Mouse (Mus musculus): Measurements from ENCODE around the gene Zfp473. TPM values are rescaled to one million over a fixed set of nuclear protein-coding genes. Genes with fewer than 3 reads are reported as not detected.
A peak's percentile ranks its signal among the peaks of the same experiment; 100 is the strongest.

Gene Zfp473
- polyA plus RNA-seq, 1 experiment from 2014 or later: 1.8 TPM

- Histone ChIP-seq H3K9me3 (replicated peaks) (no peaks in the 10 kb centered on the region), H3K4me3 (replicated peaks) (no peak overlapping the region), H3K36me3 (no peaks in the 10 kb centered on the region), H3K9ac (no peak overlapping the region), H3K4me2 (replicated peaks) (no peak overlapping the region), H3K27me3 (no peaks in the 10 kb centered on the region), H3K27ac (replicated peaks) (no peak overlapping the region), H3K4me1 (peaks cover 13% of the 10 kb centered on the region)
- WGBS: 54% methylated on average over 10 of the region's 10 CpGs
- no peak for ATAC-seq (ENCODE audit: insufficient number of reproducible peaks, low FRiP score, low TSS enrichment, low read depth)
Measured at GRCm38 (mm10) chr7:44693427-44694175, 57.2 kb downstream of the Zfp473 start.

- H3K4me2 ChIP-seq (replicated peaks): no peak overlapping the region
- no peaks in the 10 kb centered on the region for H3K4me1 ChIP-seq
- no peaks in the 10 kb centered on the region for H3K36me3 ChIP-seq
- H3K9ac ChIP-seq: no peak overlapping the region
- H3K27me3 ChIP-seq: no peaks in the 10 kb centered on the region
- no peak overlapping the region for H3K4me3 ChIP-seq (replicated peaks)
- 91% methylated on average over 7 of the region's 7 CpGs for WGBS
- H3K9me3 ChIP-seq (replicated peaks): no peaks in the 10 kb centered on the region
- no peak for ATAC-seq (ENCODE audit: insufficient number of reproducible peaks, low FRiP score, low TSS enrichment, low read depth)
- no peak overlapping the region for H3K27ac ChIP-seq (replicated peaks)
Measured at GRCm38 (mm10) chr7:44689331-44689730, 61.5 kb downstream of the Zfp473 start.

DNA sequence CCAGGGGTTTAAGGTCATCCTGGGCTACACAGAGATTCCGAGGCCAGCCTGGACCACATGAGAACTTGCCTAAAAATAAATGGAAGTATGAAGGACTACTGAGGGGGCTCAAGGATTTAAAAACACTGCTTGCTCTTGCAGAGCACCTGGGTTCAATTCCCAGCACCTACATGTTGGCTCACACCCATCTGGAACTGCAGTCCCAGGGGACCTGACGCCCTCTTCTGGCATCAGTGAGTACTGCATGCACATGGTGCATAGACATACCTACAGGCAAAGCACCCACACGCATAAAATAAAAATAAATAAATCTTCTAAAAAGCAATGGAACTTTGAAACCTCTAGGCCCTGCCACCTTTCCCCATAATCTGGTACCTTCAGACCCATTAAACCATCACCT, 62.0 kb downstream of the Zfp473 start:
- WGBS: 78% methylated on average over 3 of the region's 3 CpGs

GRCm38 (mm10) chr7:44685531-44686402, 65.1 kb downstream of the Zfp473 start:
- 58% methylated on average over 17 of the region's 17 CpGs for WGBS
- H3K4me1 ChIP-seq: no peaks in the 10 kb centered on the region
- no peak overlapping the region for H3K4me2 ChIP-seq (replicated peaks)
- H3K27me3 ChIP-seq: no peaks in the 10 kb centered on the region
- ATAC-seq (ENCODE audit: insufficient number of reproducible peaks, low FRiP score, low TSS enrichment, low read depth): peak; percentile 43; the same call in 1 of the 2 replicates
- H3K4me3 ChIP-seq (replicated peaks): no peak overlapping the region
- H3K9ac ChIP-seq: no peak overlapping the region
- no peaks in the 10 kb centered on the region for H3K9me3 ChIP-seq (replicated peaks)
- H3K27ac ChIP-seq (replicated peaks): no peak overlapping the region
- H3K36me3 ChIP-seq: no peaks in the 10 kb centered on the region

More for the DNA sequence above, 62.0 kb downstream of the Zfp473 start:
- Histone ChIP-seq H3K9me3 (replicated peaks) (no peaks in the 10 kb centered on the region), H3K9ac (no peak overlapping the region), H3K36me3 (no peaks in the 10 kb centered on the region), H3K4me2 (replicated peaks) (no peak overlapping the region), H3K27me3 (no peaks in the 10 kb centered on the region), H3K4me3 (replicated peaks) (no peak overlapping the region), H3K4me1 (no peaks in the 10 kb centered on the region), H3K27ac (replicated peaks) (no peak overlapping the region)
- ATAC-seq (ENCODE audit: insufficient number of reproducible peaks, low FRiP score, low TSS enrichment, low read depth): no peak

DNA sequence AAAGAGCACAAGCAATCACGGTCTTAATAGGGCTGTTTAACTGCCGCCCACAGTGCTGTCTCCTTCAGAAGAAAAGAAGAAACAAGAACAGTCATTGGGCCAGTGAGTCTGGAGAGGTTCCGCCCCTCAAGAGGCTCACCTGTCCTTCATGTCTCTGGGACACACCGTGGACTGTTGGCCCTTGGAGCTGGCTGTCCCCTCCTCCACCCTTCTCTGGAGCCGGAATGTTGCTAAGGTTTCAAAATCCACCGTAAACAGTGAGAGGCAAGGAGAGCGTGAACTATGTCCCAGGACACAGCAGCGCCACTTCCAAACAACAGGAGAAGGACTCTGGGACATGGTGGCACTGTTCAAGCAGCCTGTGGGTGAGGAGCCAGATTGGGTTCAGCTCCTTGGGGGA, 67.2 kb downstream of the Zfp473 start:
- H3K9ac ChIP-seq: no peak overlapping the region
- H3K27ac ChIP-seq (replicated peaks): no peak overlapping the region
- no peak overlapping the region for H3K4me3 ChIP-seq (replicated peaks)
- ATAC-seq (ENCODE audit: insufficient number of reproducible peaks, low FRiP score, low TSS enrichment, low read depth): no peak
- H3K9me3 ChIP-seq (replicated peaks): no peaks in the 10 kb centered on the region
- H3K27me3 ChIP-seq: no peaks in the 10 kb centered on the region
- no peaks in the 10 kb centered on the region for H3K4me1 ChIP-seq
- no peaks in the 10 kb centered on the region for H3K36me3 ChIP-seq
- no peak overlapping the region for H3K4me2 ChIP-seq (replicated peaks)
- 76% methylated on average over 8 of the region's 8 CpGs for whole genome bisulfite sequencing

Other genes with a start within 250 kb of the Zfp473 start
- gene Mybpc2, start 226.4 kb downstream of the Zfp473 start, polyA plus RNA-seq (2015; fragmentation: Nextera tagmentation; extraction: Ambion mirVana): 0.18 and 0.81 TPM in 2 replicates
- gene Spib, start 219.0 kb downstream of the Zfp473 start, polyA plus RNA-seq (2015; fragmentation: Nextera tagmentation; extraction: Ambion mirVana): 1.2 and 1.4 TPM in 2 replicates
- gene Pold1, start 202.2 kb downstream of the Zfp473 start, polyA plus RNA-seq (2015; fragmentation: Nextera tagmentation; extraction: Ambion mirVana): 77.9 and 86.2 TPM in 2 replicates
- 76.9 and 83.4 TPM in 2 replicates for gene Nr1h2, start 197.1 kb downstream of the Zfp473 start, polyA plus RNA-seq (2015; fragmentation: Nextera tagmentation; extraction: Ambion mirVana)
- 2.8 and 2.9 TPM in 2 replicates for gene Napsa, start 178.7 kb downstream of the Zfp473 start, polyA plus RNA-seq (2015; fragmentation: Nextera tagmentation; extraction: Ambion mirVana)
- 0.46 and 0.84 TPM in 2 replicates for gene Kcnc3, start 160.4 kb downstream of the Zfp473 start, polyA plus RNA-seq (2015; fragmentation: Nextera tagmentation; extraction: Ambion mirVana)
- 20.0 and 23.0 TPM in 2 replicates for gene Myh14, start 80.2 kb downstream of the Zfp473 start, polyA plus RNA-seq (2015; fragmentation: Nextera tagmentation; extraction: Ambion mirVana)
- gene Izumo2, start 42.3 kb downstream of the Zfp473 start, polyA plus RNA-seq (2015; fragmentation: Nextera tagmentation; extraction: Ambion mirVana): not detected in 2 replicates
- gene Vrk3, start 2.6 kb downstream of the Zfp473 start, polyA plus RNA-seq (2015; fragmentation: Nextera tagmentation; extraction: Ambion mirVana): 32.9 and 35.2 TPM in 2 replicates
- 83.9 and 84.0 TPM in 2 replicates for gene Nup62, start 65.0 kb upstream of the Zfp473 start, polyA plus RNA-seq (2015; fragmentation: Nextera tagmentation; extraction: Ambion mirVana)
- gene Il4i1, start 65.3 kb upstream of the Zfp473 start, polyA plus RNA-seq (2015; fragmentation: Nextera tagmentation; extraction: Ambion mirVana): 0.88 and 1.6 TPM in 2 replicates
- 12.4 and 14.7 TPM in 2 replicates for gene Atf5, start 65.6 kb upstream of the Zfp473 start, polyA plus RNA-seq (2015; fragmentation: Nextera tagmentation; extraction: Ambion mirVana)
- gene Akt1s1, start 97.9 kb upstream of the Zfp473 start, polyA plus RNA-seq (2015; fragmentation: Nextera tagmentation; extraction: Ambion mirVana): 124 and 127 TPM in 2 replicates
- gene Tbc1d17, start 98.0 kb upstream of the Zfp473 start, polyA plus RNA-seq (2015; fragmentation: Nextera tagmentation; extraction: Ambion mirVana): 86.6 and 89.3 TPM in 2 replicates
- gene Pnkp, start 106.1 kb upstream of the Zfp473 start, polyA plus RNA-seq (2015; fragmentation: Nextera tagmentation; extraction: Ambion mirVana): 30.4 and 37.3 TPM in 2 replicates
- gene Ptov1, start 118.7 kb upstream of the Zfp473 start, polyA plus RNA-seq (2015; fragmentation: Nextera tagmentation; extraction: Ambion mirVana): 428 and 442 TPM in 2 replicates
- gene Med25, start 141.7 kb upstream of the Zfp473 start, polyA plus RNA-seq (2015; fragmentation: Nextera tagmentation; extraction: Ambion mirVana): 110 and 122 TPM in 2 replicates
- 29.4 and 30.1 TPM in 2 replicates for gene Fuz, start 145.0 kb upstream of the Zfp473 start, polyA plus RNA-seq (2015; fragmentation: Nextera tagmentation; extraction: Ambion mirVana)
- 73.0 and 76.2 TPM in 2 replicates for gene Ap2a1, start 178.4 kb upstream of the Zfp473 start, polyA plus RNA-seq (2015; fragmentation: Nextera tagmentation; extraction: Ambion mirVana)
- 0.23 TPM in 1 of 2 replicates, not detected in the other for gene Tsks, start 192.2 kb upstream of the Zfp473 start, polyA plus RNA-seq (2015; fragmentation: Nextera tagmentation; extraction: Ambion mirVana)
- 30.0 and 35.8 TPM in 2 replicates for gene Cpt1c, start 223.8 kb upstream of the Zfp473 start, polyA plus RNA-seq (2015; fragmentation: Nextera tagmentation; extraction: Ambion mirVana)
- gene Prmt1, start 235.5 kb upstream of the Zfp473 start, polyA plus RNA-seq (2015; fragmentation: Nextera tagmentation; extraction: Ambion mirVana): 455 and 479 TPM in 2 replicates
- 109 and 110 TPM in 2 replicates for gene Irf3, start 246.6 kb upstream of the Zfp473 start, polyA plus RNA-seq (2015; fragmentation: Nextera tagmentation; extraction: Ambion mirVana)
- gene Bcl2l12, start 247.7 kb upstream of the Zfp473 start, polyA plus RNA-seq (2015; fragmentation: Nextera tagmentation; extraction: Ambion mirVana): 59.1 and 67.7 TPM in 2 replicates